Mouse (Mus musculus) adrenal gland, adult 8-10 months (tissue): ENCODE data around the gene Ammecr1. TPM values are rescaled to one million over a fixed set of nuclear protein-coding genes. Genes with fewer than 3 reads are reported as not detected.

Source experiments
- DNase-seq: peaks from one replicate; pipeline ENCODE4 v3.0.0; 2022
- total RNA-seq, 4 experiments: library from RNA; stranded (reverse); gene quantifications; 2 replicates each; pipeline ENCODE4 v1.2.4; 2022

The Ammecr1 gene
- 10 to 100 TPM in 2 of 4 experiments, 1 to 10 TPM in 2; 7.7 to 14.2 (median 11.6) TPM for total RNA-seq

GRCm38 (mm10) chrX:142966008-142966966 lies at the start of gene Ammecr1:
Gene Ammecr1 (minus strand): TSS chrX:142966728.
- DNase-seq = peak; percentile 53

- no peak for DNase-seq
Measured at GRCm38 (mm10) chrX:143014118-143014517, 47.6 kb upstream of the Ammecr1 start.

GRCm38 (mm10) chrX:143012334-143012733 lies 45.8 kb upstream of the Ammecr1 start:
- no peak for DNase-seq

- no peak for DNase-seq
Measured at GRCm38 (mm10) chrX:143011865-143012264, 45.3 kb upstream of the Ammecr1 start.

- DNase-seq = no peak
Measured at GRCm38 (mm10) chrX:143004131-143004846, 37.8 kb upstream of the Ammecr1 start.

GRCm38 (mm10) chrX:142997214-142997613 lies 30.7 kb upstream of the Ammecr1 start:
- no peak for DNase-seq

- DNase-seq = no peak
Measured at GRCm38 (mm10) chrX:142994514-142994913, 28.0 kb upstream of the Ammecr1 start.

GRCm38 (mm10) chrX:142984170-142984569 lies 17.6 kb upstream of the Ammecr1 start:
- no peak for DNase-seq

GRCm38 (mm10) chrX:142983638-142984037 lies 17.1 kb upstream of the Ammecr1 start:
- no peak for DNase-seq

GRCm38 (mm10) chrX:142981530-142982130 lies 15.1 kb upstream of the Ammecr1 start:
- no peak for DNase-seq

GRCm38 (mm10) chrX:142980855-142981529 lies 14.5 kb upstream of the Ammecr1 start:
- DNase-seq = no peak

- no peak for DNase-seq
Measured at GRCm38 (mm10) chrX:142979224-142979623, 12.7 kb upstream of the Ammecr1 start.

- DNase-seq = no peak
Measured at GRCm38 (mm10) chrX:142972443-142972970, 6.0 kb upstream of the Ammecr1 start.

GRCm38 (mm10) chrX:142971759-142972158 lies 5.2 kb upstream of the Ammecr1 start:
- DNase-seq = no peak

GRCm38 (mm10) chrX:142967067-142967466 lies 539 bp upstream of the Ammecr1 start:
- no peak for DNase-seq

- DNase-seq = peak; percentile 13
Measured at GRCm38 (mm10) chrX:142965236-142966007, 1.1 kb downstream of the Ammecr1 start.

GRCm38 (mm10) chrX:142960434-142960833 lies 6.1 kb downstream of the Ammecr1 start:
- DNase-seq = no peak

GRCm38 (mm10) chrX:142959674-142960307 lies 6.7 kb downstream of the Ammecr1 start:
- no peak for DNase-seq

GRCm38 (mm10) chrX:142928430-142928829 lies 38.1 kb downstream of the Ammecr1 start:
- no peak for DNase-seq

- no peak for DNase-seq
Measured at GRCm38 (mm10) chrX:142917394-142917793, 49.1 kb downstream of the Ammecr1 start.

- DNase-seq = no peak
Measured at GRCm38 (mm10) chrX:142916719-142917118, 49.8 kb downstream of the Ammecr1 start.
